Mouse (Mus musculus) heart, adult 2 months (tissue): ENCODE measurements around the gene Frmpd1. TPM values are rescaled to one million over a fixed set of nuclear protein-coding genes. Genes with fewer than 3 reads are reported as not detected.

Experiments used
- DNase-seq, 2 experiments: peaks; one replicate each; pipeline ENCODE4 v3.0.0; 2021
- H3K27ac ChIP-seq: fragments of 200-600 bp; 2 replicates; pipeline ENCODE4 v1.8.1; 2022
- H3K27me3 ChIP-seq: fragments of 200-500 bp; 2 replicates; pipeline ENCODE4 v1.6.1; 2012; ENCODE audit warnings: mild to moderate bottlenecking, low read length, inconsistent platforms, mixed read lengths; ENCODE audit not compliant: control insufficient read depth, insufficient read depth
- H3K36me3 ChIP-seq: fragments of 200-500 bp; 2 replicates; pipeline ENCODE4 v1.6.1; 2012; ENCODE audit warnings: low read length, inconsistent platforms; ENCODE audit not compliant: control insufficient read depth, insufficient read depth
- H3K4me1 ChIP-seq: fragments of 200-500 bp; 2 replicates; pipeline ENCODE4 v1.6.1; 2011; ENCODE audit warnings: low read length; ENCODE audit not compliant: control insufficient read depth, insufficient read depth
- H3K4me3 ChIP-seq: fragments of 200-600 bp; 2 replicates; pipeline ENCODE4 v1.8.1; 2022
- H3K79me2 ChIP-seq: fragments of 200-500 bp; replicated peaks from 2 replicates; pipeline ENCODE4 v1.6.1; 2012; ENCODE audit warnings: mild to moderate bottlenecking, inconsistent platforms, low read length, moderate library complexity, mixed read lengths; ENCODE audit not compliant: control insufficient read depth, insufficient read depth
- H3K9ac ChIP-seq: fragments of 200-500 bp; 2 replicates; pipeline ENCODE4 v1.6.1; 2012; ENCODE audit warnings: low read depth, mild to moderate bottlenecking, control low read depth, inconsistent platforms, low read length, mixed read lengths
- CTCF ChIP-seq: fragments of 200-600 bp; IDR thresholded peaks from 2 replicates; pipeline ENCODE4 v1.8.1; 2022; ENCODE audit warnings: antibody characterized with exemption, mild to moderate bottlenecking, moderate library complexity
- EP300 ChIP-seq: fragments of 200-500 bp; IDR thresholded peaks from 2 replicates; pipeline ENCODE4 v1.6.1; 2011; ENCODE audit warnings: low read depth, low read length, control low read depth; ENCODE audit not compliant: insufficient read depth
- POLR2A ChIP-seq: fragments of 200-500 bp; IDR thresholded peaks from 2 replicates; pipeline ENCODE4 v1.6.1; 2011; ENCODE audit warnings: mild to moderate bottlenecking, low read depth, low read length, control low read depth; ENCODE audit not compliant: insufficient read depth
- WGBS: fragments of 180-500 bp; shearing (Covaris S2); methylation state at CpG from one replicate; pipeline ENCODE4 v1.1.7; 2018; 5-methylcytosine and 5-hydroxymethylcytosine counted together
- intact Hi-C: fragments of 180-260 bp; cut with DNase I; formaldehyde crosslinking; loops from one replicate; pipeline ENCODE4 v1.15.1; 2025
- polyA plus RNA-seq: library from polyadenylated mRNA; depleted of rRNA; stranded (reverse); fragments of >200 nt; gene quantifications from 2 replicates; pipeline ENCODE4 v1.2.3, GENCODE M21; 2012; rRNA removed
- total RNA-seq, 2 experiments: library from RNA; stranded (reverse); gene quantifications; 2 replicates each; pipeline ENCODE4 v1.2.3; 2021

Frmpd1 gene
- total and polyA plus RNA-seq, 3 experiments: 0.34 to 0.55 (median 0.47) TPM

DNA sequence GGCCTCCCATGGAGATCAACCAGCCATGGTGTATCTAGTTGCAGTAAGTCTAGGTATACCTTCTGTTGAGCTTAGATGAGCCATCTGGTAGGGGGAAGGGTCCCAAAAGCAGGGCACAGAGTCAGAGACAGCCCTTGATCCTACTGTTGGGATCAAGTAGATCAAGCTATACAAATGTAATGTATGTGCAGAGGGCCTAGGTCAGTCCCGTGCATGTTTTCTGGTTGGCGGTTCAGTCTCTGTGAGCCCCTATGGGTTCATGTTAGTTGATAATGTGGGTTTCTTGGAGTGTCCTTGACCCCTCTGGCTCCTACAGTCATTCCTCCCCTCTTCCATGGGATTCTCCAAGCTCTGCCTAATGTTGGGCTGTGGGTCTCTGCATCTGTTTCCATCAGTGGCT lies 126.4 kb downstream of the Frmpd1 start:
- intact Hi-C loops: no loop called here
- H3K36me3 ChIP-seq: no peaks in the 10 kb centered on the region

DNA sequence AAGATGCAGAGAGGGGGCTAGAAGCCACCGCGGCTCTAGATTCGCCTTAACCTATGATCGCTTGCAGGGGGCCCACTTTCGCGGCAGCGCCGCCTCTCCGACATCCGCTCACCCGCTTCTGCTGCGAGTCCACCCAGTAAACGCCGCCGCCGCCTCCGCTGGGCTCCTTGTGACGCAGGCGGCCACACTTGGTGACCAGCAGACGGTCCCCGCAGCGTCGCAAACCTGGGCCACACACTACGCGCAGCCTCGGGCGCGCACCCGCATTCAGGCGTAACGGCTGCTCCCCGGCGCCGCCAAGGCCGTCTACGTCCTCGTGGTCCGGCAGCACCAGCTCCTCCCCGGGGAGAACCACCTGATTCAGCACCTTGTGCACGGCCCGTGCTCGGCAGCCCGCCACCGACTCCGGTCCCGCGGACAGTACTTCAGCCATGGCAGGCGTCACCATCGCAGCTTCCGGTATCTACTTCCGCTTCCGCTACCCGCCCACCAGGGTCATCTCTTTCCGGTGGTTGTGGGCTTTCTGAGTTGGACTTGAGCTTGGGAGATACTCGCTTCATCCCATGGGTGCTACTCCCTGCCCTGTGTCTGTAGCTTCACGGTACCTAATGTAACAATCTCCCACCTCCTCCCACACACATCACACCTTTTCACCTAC lies 135.6 kb downstream of the Frmpd1 start:
- Histone ChIP-seq H3K79me2 (no peaks in the 10 kb centered on the region), H3K27me3 (no peaks in the 10 kb centered on the region), H3K4me1 (no peaks in the 10 kb centered on the region; the same call in 1 of the 2 replicates), H3K27ac (peak overlapping the region; percentile 92), H3K4me3 (peak overlapping the region; percentile 99), H3K36me3 (peaks cover 8% of the 10 kb centered on the region), H3K9ac (peak overlapping the region; percentile 84)
- WGBS: under 1% methylated on average over 56 of the region's 56 CpGs
- DNase-seq: peak; percentile 87 to 89
- intact Hi-C loops: loop anchor here (1.0 kb wide), 1 partner anchor 21 kb away; no protein-coding TSS in a partner anchor
- TF ChIP-seq CTCF (no peak; the same call in 1 of the 2 replicates), POLR2A (peak; percentile 82), EP300 (0 out of 2 replicates have a peak, but pooled peaks have one; percentile 59)

More for the DNA sequence above, 126.4 kb downstream of the Frmpd1 start:
- Histone ChIP-seq H3K27ac (no peak overlapping the region), H3K27me3 (no peaks in the 10 kb centered on the region), H3K9ac (no peak overlapping the region), H3K4me1 (no peaks in the 10 kb centered on the region), H3K4me3 (no peak overlapping the region), H3K79me2 (no peaks in the 10 kb centered on the region)
- no peak for DNase-seq
- 98% methylated on average over 2 of the region's 2 CpGs for WGBS
- TF ChIP-seq POLR2A: no peak
- no peak for TF ChIP-seq CTCF
- no peak for TF ChIP-seq EP300

- H3K9ac ChIP-seq: no peak overlapping the region
- H3K36me3 ChIP-seq: no peaks in the 10 kb centered on the region
- intact Hi-C loops: no loop called here
- H3K4me1 ChIP-seq: no peaks in the 10 kb centered on the region
- no peak overlapping the region for H3K27ac ChIP-seq
- WGBS: 64% methylated on average over 7 of the region's 7 CpGs
- no peak for DNase-seq
- H3K27me3 ChIP-seq: no peaks in the 10 kb centered on the region
- H3K79me2 ChIP-seq: no peaks in the 10 kb centered on the region
- H3K4me3 ChIP-seq: no peak overlapping the region
- no peak for TF ChIP-seq POLR2A
- TF ChIP-seq EP300: no peak
- no peak for TF ChIP-seq CTCF
These were observed 146.5 kb downstream of the Frmpd1 start for GRCm38 (mm10) chr4:45331139-45331538.

DNA sequence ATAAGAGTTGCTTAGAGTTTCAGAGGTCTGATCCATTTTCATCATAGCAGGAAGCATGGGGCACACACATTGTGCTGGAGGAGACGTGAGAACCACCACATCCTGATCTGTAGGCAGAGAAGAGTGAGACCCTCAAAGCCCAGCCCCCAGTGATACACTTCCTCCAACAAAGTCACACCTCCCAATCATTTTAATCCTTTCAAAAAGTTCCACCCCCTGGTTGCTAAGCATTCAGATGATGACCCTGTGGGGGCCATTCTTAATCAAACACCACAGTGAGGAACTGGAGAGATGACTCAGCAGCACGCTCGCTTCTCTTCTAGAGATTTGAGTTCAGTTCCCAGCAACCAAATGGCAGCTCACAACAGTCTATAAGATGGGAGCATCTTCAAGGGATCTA lies 147.8 kb downstream of the Frmpd1 start:
- H3K4me1 ChIP-seq: no peaks in the 10 kb centered on the region
- DNase-seq: no peak
- no peak overlapping the region for H3K9ac ChIP-seq
- H3K4me3 ChIP-seq: no peak overlapping the region
- H3K79me2 ChIP-seq: no peaks in the 10 kb centered on the region
- no peak overlapping the region for H3K27ac ChIP-seq
- TF ChIP-seq EP300 (no peak), CTCF (no peak), POLR2A (no peak)
- WGBS: 46% methylated on average over 3 of the region's 3 CpGs
- no peaks in the 10 kb centered on the region for H3K36me3 ChIP-seq
- no peaks in the 10 kb centered on the region for H3K27me3 ChIP-seq
- intact Hi-C loops: no loop called here

Other genes starting within 250 kb of the Frmpd1 start
- gene Grhpr, start 203.5 kb upstream of the Frmpd1 start, total RNA-seq: 10 to 100 TPM; 32.2 to 38.4 TPM
- 60.7 and 66.6 TPM in 2 replicates for gene Grhpr, start 203.5 kb upstream of the Frmpd1 start, polyA plus RNA-seq
- gene Zbtb5, start 172.5 kb upstream of the Frmpd1 start, total RNA-seq: 1 to 10 TPM; 3.8 to 5.4 TPM
- gene Zbtb5, start 172.5 kb upstream of the Frmpd1 start, polyA plus RNA-seq: 5.8 and 6.6 TPM in 2 replicates
- 10 to 100 TPM; 19.4 to 20.0 TPM for gene Polr1e, start 166.3 kb upstream of the Frmpd1 start, total RNA-seq
- 12.6 and 18.2 TPM in 2 replicates for gene Polr1e, start 166.3 kb upstream of the Frmpd1 start, polyA plus RNA-seq
- 10 to 100 TPM in 1 of 2 experiments, 1 to 10 TPM in 1; 9.4 to 10.2 TPM for gene Fbxo10, start 100.3 kb upstream of the Frmpd1 start, total RNA-seq
- 16.7 and 22.1 TPM in 2 replicates for gene Fbxo10, start 100.3 kb upstream of the Frmpd1 start, polyA plus RNA-seq
- gene Tomm5, start 76.8 kb upstream of the Frmpd1 start, total RNA-seq: 100 to 1,000 TPM; 213 to 237 TPM
- gene Tomm5, start 76.8 kb upstream of the Frmpd1 start, polyA plus RNA-seq: 205 and 285 TPM in 2 replicates
- 1 to 10 TPM; 4.1 to 4.3 TPM for gene Trmt10b, start 112.3 kb downstream of the Frmpd1 start, total RNA-seq
- gene Trmt10b, start 112.3 kb downstream of the Frmpd1 start, polyA plus RNA-seq: 2.7 and 3.2 TPM in 2 replicates
- gene Dcaf10, start 157.2 kb downstream of the Frmpd1 start, total RNA-seq: 10 to 100 TPM; 10.8 to 11.3 TPM
- gene Dcaf10, start 157.2 kb downstream of the Frmpd1 start, polyA plus RNA-seq: 4.2 and 7.4 TPM in 2 replicates
- 10 to 100 TPM; 14.3 to 15.8 TPM for gene Exosc3, start 157.9 kb downstream of the Frmpd1 start, total RNA-seq
- gene Exosc3, start 157.9 kb downstream of the Frmpd1 start, polyA plus RNA-seq: 8.8 and 9.6 TPM in 2 replicates
- 100 to 1,000 TPM; 103 to 123 TPM for gene Slc25a51, start 223.9 kb downstream of the Frmpd1 start, total RNA-seq
- 68.9 and 81.6 TPM in 2 replicates for gene Slc25a51, start 223.9 kb downstream of the Frmpd1 start, polyA plus RNA-seq